Mouse (Mus musculus): ENCODE measurements at regions not wholly inside any gene's neighbourhood (a gene's known extent, or its start where the extent isn't known, plus 50 kb on each side); places are given as distances from the start of the nearest gene placed in this dataset.

DNA sequence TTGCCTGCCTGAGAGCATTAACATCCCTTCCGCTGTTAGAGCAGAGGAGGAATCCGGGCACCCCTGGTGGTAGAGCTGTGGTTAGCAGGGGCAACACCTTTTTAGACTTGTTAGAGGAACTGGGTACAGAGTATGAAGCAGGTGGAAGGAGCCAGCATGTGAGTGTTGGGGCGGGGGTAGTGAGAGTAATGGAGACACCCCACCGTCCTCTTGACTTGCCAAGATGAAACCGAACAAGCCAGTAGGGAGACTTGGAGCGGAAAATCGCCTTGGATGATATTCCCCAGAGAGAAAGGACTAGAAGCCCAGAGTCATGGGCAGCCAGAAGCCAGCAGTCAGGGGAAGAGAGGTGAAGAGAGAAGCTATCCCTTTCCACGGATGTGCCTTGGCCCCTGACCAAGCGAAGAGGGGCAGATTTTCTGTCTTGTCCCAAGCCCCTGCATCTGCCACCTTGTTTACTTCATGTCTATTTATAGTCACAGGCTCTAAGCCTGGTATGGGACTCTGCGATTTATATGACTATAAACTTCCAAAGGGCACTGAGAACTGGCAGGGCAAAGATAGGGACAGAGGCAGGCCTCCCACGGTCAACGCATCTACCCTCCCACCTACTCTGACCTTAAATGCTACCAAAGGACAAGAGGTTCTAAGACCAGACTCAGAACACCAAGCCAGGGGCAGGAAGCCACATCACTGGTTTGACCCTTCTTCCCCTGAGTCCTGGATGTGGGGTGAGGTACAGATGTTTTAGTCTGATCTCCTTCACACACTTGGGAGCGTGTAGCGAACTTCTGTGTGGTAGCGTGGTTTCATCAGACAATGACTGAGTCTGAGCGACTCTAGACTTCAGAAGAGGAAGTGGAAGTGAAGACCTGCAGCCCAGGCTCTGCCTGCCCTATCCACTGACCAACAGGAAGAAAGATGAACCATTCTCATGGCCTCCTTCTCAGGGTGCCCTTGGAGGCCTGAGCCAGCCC is 55.9 kb upstream of the Btrc start:
- TF ChIP-seq POLR2A (IDR thresholded peaks at IDR 0.05; ENCODE audit: borderline replicate concordance, extremely low read depth, low read depth, low read length) (no peak), CTCF (IDR thresholded peaks at IDR 0.05; ENCODE audit: insufficient read depth, low read length) (peak; percentile 41)
- Histone ChIP-seq H3K4me3 (replicated peaks; ENCODE audit: extremely low read depth, low read depth, low read length) (no peak overlapping the region), H3K4me1 (ENCODE audit: control insufficient read depth, insufficient read depth, low read length) (no peaks in the 10 kb centered on the region)
- 40% methylated on average over 16 of the region's 16 CpGs for WGBS
- DNase-seq = no peak

GRCm38 (mm10) chr19:45308676-45309275 is 54.8 kb upstream of the Btrc start:
- peak; percentile 45; the same call in 1 of the 2 replicates for TF ChIP-seq CTCF (IDR thresholded peaks at IDR 0.05; ENCODE audit: insufficient read depth, low read length)
- TF ChIP-seq POLR2A (IDR thresholded peaks at IDR 0.05; ENCODE audit: borderline replicate concordance, extremely low read depth, low read depth, low read length) = no peak
- 58% methylated on average over 8 of the region's 8 CpGs for WGBS
- no peaks in the 10 kb centered on the region for H3K4me1 ChIP-seq (ENCODE audit: control insufficient read depth, insufficient read depth, low read length)
- DNase-seq = peak; percentile 19
- H3K4me3 ChIP-seq (replicated peaks; ENCODE audit: extremely low read depth, low read depth, low read length) = no peak overlapping the region

DNA sequence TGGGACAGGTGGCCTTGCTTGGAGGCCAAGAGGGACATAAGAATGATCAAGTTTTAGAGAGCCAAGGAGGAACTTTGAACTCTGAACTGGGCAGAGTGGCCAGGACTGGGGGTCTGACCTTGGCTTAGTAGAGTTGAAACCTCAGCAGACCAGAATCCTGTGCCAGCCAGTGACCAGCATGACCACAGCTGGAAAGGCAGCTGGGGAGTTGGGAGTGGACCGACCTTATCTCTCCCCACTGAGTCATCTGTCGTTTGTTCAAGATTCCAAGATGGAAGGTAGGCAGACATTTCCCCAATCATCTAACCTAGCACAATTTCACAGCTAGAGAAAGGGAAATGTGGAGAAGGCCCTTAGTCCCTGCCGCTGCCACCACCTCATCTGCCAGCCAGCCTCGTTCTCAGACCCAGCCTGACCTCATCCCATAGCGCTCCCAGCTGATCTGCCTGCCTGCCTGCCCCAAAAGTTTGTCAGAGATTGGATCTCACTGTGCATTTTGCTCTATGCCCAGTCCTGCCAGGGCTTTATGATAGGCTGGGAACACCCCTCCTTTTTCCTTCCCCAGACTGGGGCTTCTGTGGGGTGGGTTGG is 53.1 kb upstream of the Btrc start:
- 51% methylated on average over 5 of the region's 5 CpGs for WGBS
- no peaks in the 10 kb centered on the region for H3K4me1 ChIP-seq (ENCODE audit: control insufficient read depth, insufficient read depth, low read length)
- H3K4me3 ChIP-seq (replicated peaks; ENCODE audit: extremely low read depth, low read depth, low read length) = no peak overlapping the region
- no peak for DNase-seq
- no peak for TF ChIP-seq CTCF (IDR thresholded peaks at IDR 0.05; ENCODE audit: insufficient read depth, low read length)
- TF ChIP-seq POLR2A (IDR thresholded peaks at IDR 0.05; ENCODE audit: borderline replicate concordance, extremely low read depth, low read depth, low read length) = no peak

DNA sequence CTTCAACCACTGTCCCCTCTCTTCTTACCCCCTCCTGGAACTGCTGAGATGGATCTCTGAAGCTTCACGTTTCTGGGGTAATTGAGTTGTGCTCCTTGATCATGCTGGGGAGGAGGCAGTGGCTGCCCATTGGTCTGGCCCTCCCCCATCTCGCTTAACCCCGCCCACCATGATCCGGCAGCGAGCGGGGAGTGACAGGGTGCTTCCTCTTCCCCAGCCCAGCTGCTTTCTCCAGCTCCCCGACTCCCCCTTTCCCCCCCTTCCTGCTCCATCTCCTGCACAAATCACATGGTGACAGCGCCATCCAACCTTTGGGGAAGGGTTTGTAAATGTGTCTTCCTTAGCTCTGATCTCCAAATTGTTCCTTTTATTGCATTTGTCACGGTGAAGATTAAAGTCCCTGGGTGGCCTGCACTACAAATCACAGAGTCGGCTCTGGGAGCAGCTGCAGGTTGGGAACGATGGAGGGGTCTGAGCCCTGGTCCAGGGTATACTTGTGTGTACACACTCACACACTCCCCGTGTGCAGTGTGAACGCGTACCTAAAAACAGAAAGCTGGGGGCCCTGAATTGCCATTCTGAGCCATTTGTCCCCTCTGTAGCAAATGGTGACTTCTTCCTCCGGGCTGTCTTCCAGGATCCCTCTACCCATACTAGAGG is 52.5 kb upstream of the Btrc start:
- no peaks in the 10 kb centered on the region for H3K4me1 ChIP-seq (ENCODE audit: control insufficient read depth, insufficient read depth, low read length)
- no peak for TF ChIP-seq POLR2A (IDR thresholded peaks at IDR 0.05; ENCODE audit: borderline replicate concordance, extremely low read depth, low read depth, low read length)
- no peak for TF ChIP-seq CTCF (IDR thresholded peaks at IDR 0.05; ENCODE audit: insufficient read depth, low read length)
- WGBS = 17% methylated on average over 15 of the region's 15 CpGs
- no peak overlapping the region for H3K4me3 ChIP-seq (replicated peaks; ENCODE audit: extremely low read depth, low read depth, low read length)
- DNase-seq = peak; percentile 35

- TF ChIP-seq POLR2A (IDR thresholded peaks at IDR 0.05; ENCODE audit: borderline replicate concordance, extremely low read depth, low read depth, low read length) = no peak
- no peak for TF ChIP-seq CTCF (IDR thresholded peaks at IDR 0.05; ENCODE audit: insufficient read depth, low read length)
- DNase-seq = no peak
- Histone ChIP-seq H3K4me1 (ENCODE audit: control insufficient read depth, insufficient read depth, low read length) (no peaks in the 10 kb centered on the region), H3K4me3 (replicated peaks; ENCODE audit: extremely low read depth, low read depth, low read length) (no peak overlapping the region)
- whole genome bisulfite sequencing = 80% methylated on average over 19 of the region's 19 CpGs
These were observed 51.5 kb upstream of the Btrc start for GRCm38 (mm10) chr19:45311831-45312537.

GRCm38 (mm10) chr19:45312713-45313365 is 50.7 kb upstream of the Btrc start:
- H3K4me1 ChIP-seq (ENCODE audit: control insufficient read depth, insufficient read depth, low read length) = no peaks in the 10 kb centered on the region
- no peak for DNase-seq
- no peak overlapping the region for H3K4me3 ChIP-seq (replicated peaks; ENCODE audit: extremely low read depth, low read depth, low read length)
- TF ChIP-seq CTCF (IDR thresholded peaks at IDR 0.05; ENCODE audit: insufficient read depth, low read length) (no peak), POLR2A (IDR thresholded peaks at IDR 0.05; ENCODE audit: borderline replicate concordance, extremely low read depth, low read depth, low read length) (no peak)
- WGBS = 59% methylated on average over 6 of the region's 6 CpGs
